Mouse (Mus musculus) urinary bladder, postnatal 14 days (tissue): ENCODE results near the gene Nrip3.
A peak's percentile ranks its signal among the peaks of the same experiment; 100 is the strongest.

ENCODE experiments used
- DNase-seq: peaks from one replicate; pipeline ENCODE4 v3.0.0; 2021; ENCODE audit warnings: low spot score

Nrip3 gene

DNA sequence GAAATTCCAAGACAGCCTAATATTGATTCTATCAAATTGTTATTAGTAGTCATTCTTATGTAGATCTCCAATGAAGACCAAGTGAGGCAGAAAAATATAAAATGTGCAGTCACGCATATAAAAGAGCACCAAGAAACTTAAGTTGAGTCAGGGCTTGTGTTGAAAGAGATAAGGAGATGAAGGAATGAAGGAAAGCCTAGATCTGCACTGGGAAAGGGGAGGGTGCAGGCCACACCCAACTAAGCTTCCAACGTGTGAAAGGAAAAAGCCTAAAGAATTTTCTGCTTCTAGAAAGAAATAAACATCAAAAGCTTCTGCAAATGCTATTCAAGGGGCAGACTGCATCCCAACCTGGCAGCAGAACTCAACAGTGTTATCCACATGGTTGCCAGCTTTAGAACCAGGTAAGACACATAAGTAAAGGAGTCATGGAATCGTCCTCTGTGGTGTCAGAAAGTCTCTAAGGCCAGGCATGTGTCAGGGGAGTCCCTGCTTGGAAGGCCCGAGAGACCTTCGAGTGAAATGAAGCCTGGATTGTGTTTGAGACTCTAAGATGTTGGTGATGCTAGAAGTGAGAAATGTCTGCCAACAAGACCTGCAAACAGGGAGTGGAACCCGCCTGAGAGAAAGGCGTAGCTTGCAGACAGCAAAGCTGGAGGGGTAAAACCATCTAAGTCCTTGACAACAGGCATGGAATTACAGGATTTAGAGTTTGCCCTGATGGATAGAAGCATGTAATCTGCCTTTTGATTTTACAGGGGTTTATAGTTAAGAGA, 14.1 kb downstream of the Nrip3 start:
- DNase-seq, result no peak

DNA sequence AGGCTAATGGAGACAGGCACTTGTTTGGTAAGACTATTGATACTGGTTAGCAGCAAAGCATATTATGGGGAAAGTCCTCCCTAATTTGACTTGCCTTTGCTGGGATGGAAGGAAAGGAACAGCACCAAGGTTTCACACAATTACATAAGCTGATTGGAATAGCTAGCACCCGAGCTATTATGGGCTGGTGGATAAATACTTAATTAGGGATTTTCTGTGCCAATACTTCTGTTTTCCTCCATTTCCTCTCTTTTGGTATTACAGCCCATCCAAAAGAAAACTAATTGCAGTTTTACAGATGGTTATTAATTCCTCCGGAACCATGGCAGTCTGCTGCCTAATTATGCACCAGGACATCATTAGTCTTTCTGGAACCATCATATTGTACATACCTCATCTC, 17.8 kb downstream of the Nrip3 start:
- DNase-seq, result no peak

- DNase-seq, result no peak
Observed at GRCm38 (mm10) chr7:109756291-109756690, 25.5 kb downstream of the Nrip3 start.

- no peak for DNase-seq
Observed at GRCm38 (mm10) chr7:109754034-109754433, 27.8 kb downstream of the Nrip3 start.

DNA sequence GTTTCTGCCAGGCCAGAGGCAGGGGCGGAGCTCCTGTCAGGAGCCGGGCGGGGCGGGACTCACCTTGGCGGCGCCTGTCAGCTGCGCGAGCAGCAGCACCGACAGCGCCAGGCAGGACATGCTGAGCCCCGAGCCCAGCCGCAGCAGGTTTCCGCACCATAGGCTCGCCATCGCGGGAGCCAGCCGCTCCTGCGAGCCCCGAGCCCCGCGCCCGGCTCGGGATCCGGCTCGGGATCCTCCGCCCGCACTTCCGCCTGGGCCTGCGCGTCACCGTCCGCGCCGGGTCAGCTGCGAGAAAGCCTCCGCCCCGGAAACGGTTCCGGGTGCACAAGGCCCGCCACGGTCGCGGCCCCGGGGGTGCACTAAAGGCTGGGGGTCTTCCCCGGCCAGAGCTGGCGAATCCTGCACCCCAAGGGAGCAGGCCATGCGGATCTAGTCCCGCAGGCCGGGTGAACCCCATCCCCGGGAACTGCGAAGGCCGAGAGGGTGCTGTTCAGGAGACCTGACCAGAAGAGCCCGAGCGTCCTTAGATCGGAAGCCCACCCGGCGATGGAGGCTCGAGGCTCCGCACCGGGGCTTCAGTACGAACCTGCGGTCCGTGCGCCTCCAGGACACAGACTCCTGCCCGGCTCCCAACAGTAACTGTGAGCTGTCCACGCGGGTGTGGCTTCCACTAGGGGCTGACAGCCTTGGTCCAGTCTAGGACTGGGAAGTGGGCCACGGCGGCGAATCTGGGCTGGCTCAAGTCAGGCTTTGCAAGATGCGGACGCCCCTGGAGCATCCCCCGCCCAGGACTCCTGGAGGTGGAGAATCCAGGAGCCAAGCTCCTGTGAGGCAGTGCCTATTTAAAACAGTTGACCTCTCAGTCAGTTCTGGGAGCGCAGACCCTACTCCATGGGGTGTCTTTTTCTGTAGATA, 29.6 kb downstream of the Nrip3 start, which contains the start of gene Tmem9b:
Gene Tmem9b (minus strand): TSS at position 868 of the 918 bp plus-strand sequence.
- DNase-seq, result peak; percentile 81

- DNase-seq, result no peak
Observed at GRCm38 (mm10) chr7:109751427-109752007, 30.3 kb downstream of the Nrip3 start.

DNA sequence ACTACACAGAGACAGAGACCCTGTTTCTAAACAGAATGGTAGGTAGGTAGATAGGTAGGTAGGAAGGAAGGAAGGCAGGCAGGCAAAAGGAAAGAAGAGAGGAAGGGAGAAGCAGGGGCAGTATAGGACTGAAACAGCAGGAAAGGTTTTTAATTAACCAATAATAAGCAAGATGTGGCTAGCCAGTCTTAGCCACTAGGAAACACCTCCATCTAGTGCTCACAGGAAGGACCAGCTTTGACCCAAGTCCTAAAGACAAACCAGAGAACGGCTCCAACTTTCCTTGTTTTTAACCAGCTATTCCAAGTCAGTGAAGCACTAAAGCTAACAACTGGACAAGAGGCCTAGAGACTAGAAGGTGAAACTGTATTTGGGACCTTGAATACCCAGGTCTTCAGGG, 34.1 kb downstream of the Nrip3 start:
- no peak for DNase-seq

DNA sequence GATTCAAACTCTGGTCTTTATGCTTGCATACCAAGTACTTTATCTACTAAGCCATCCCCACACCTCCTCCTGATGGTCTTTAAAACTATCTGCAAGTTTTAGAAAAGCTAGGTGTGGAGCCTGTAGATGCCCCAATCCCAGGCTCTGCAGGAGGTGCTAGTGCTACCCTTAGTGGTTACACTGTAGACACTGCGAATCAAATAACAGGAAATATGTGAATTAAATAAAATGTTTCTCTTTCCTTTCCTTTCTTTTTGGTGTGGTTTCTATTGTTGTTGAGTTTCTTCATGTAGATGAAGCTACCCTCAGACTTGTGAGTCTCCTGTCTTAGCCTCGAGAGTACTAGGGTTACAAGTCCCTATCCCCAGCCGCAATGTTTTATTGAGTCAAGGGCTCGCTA, 40.1 kb downstream of the Nrip3 start:
- no peak for DNase-seq

DNA sequence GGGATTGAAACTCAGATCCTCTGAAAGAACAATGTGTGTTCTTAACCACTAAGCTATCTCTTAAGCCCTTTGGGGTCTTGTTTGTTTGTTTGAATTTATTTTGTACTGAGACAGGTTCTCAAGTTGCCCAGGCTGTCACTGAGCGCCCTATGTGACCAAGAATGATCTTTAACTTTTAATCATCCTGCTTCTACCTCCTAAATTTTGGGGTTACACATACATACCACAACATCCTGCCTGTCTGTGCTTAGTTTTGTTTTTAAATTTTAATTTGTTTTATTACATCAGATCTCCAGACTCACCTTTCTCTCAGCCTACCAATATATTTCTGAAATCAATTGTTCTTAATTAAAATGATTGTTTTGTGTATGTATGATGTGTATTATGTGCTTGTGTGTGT, 40.8 kb downstream of the Nrip3 start:
- no peak for DNase-seq

DNA sequence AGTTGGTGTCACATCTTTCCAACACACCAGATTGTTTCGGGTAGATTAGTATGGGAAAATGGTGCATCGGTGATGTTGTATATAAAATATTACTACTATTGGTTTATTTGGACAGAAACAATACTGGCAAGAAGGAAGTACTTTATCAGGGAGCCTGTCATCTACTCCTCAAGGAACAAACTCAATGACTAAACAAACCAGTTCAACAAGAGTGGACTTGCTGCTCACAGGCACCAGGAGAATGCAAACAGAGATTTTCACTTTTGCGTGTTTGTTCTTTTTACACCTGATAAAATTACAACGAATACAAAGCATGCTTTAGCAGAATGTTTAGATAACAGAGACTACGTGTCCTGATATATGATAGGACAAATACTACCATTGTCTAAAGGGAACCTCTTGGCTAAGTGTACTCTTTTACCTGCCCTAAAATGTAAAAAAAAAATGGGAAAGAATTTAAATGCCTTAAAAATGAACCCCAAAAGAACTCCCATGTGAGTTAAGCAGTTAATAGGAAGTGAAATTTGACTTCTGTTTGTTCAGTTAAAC, 41.9 kb downstream of the Nrip3 start:
- no peak for DNase-seq

- no peak for DNase-seq
Observed at GRCm38 (mm10) chr7:109734806-109735205, 47.0 kb downstream of the Nrip3 start.

GRCm38 (mm10) chr7:109731626-109732025, 50.2 kb downstream of the Nrip3 start, which contains the start of gene Ascl3:
Gene Ascl3, minus strand, starts transcription at chr7:109731726.
- DNase-seq, result no peak

DNA sequence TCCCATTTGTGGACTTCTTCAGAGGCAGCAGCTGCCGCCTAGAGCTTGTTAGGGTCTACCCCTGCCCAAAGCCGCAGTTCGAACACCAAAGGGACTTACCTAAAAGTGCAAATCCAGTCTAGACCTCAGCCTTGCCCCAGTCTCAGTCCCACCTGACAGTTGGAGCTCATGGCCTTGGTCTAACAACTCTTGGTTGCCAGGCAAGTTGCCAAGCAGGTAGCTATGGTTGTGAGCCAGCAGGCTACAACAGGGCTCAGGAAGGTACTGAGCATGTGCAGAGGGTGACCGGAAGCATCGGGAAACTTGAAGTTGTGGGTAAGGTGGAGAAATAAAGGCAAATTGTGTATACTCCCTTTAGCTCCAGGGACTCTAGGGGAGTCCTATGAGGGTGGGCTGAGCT, 58.1 kb downstream of the Nrip3 start, which contains the start of gene BC051019:
Gene BC051019 (minus strand): TSS at position 154 of the 400 bp plus-strand sequence.
- DNase-seq, result no peak

DNA sequence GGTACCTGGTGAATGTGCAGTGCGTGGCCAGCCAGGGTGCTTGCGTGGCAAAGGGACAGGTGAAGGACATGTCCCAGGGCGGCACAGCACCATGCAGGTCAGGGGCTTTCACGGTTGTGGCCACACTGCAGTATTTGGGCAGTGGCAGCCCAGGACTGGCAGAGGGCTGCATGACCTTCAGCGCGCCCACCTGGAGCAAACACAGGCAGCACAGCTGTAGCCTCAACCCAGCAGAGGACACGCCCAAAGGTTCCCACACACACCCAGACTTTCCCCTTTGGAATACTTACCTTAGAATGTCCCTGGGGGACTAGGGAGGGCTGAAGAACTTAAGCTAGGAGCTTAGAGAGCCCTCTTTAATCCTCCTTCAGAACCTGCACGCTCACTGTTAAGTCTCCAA, 58.7 kb downstream of the Nrip3 start:
- no peak for DNase-seq

DNA sequence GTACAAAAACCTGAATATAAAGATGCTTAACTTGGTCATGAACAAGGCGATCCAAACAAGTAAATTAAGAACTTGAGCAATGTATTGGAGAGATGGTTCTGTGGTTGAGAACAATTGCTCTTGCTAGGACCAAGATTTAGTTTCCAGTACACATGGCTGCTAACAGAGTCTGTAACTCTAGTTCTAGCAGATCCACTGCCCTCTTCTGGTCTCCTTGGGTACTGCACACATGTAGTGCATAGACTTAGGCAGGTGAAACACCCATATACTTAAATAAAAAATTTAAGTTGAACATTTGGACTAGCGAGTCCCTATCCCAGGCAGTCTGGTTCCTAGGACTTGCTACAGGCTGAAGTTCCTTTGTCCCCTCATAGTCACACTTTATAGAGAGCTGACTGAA, 59.2 kb downstream of the Nrip3 start:
- DNase-seq, result no peak

GRCm38 (mm10) chr7:109719286-109719685, 62.5 kb downstream of the Nrip3 start:
- DNase-seq, result peak; percentile 41

DNA sequence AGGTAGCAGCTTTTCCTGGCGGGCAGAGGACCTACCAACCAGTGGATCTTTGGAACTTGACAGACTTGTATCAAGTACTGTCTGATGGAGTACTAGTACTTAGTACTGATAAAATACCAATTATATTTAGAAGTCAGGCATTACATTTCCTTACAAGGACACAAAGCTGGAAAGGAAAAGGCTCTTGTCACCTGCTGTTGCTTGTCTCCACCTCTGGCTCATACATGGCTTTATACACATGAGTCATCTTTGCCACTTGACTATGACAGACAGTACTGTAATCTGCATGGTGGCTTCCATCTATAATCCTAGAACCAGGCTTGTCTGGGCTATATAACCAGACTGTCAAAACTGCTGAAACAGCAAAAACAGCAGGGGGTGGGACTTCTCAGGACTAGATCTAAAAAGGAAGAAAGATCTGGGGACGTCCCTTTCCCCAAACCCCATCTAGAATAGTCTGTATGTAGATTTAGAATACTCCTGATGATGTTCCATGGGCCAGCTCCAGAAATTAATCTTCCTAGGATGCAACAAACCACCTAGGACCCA, 68.3 kb downstream of the Nrip3 start:
- no peak for DNase-seq

- DNase-seq, result no peak
Observed at GRCm38 (mm10) chr7:109712198-109712597, 69.6 kb downstream of the Nrip3 start.

DNA sequence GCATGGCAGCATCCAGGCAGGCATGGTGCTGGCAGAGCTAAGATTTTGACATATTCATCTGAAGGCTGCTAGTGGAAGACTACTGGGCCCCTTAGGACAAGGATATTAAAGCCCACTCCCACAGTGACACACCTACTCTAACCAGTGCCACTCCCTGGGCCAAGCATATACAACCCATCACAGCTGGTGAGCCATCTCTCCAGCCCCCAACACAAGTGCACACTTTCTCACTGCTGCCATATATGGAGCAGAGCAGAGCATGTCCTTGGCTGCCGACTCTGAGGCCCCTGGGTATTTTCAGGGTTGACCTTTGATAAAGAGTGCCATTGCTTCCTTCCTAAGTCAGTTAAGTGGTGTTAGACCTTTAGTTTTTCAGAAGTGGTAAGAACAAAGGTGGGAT, 71.8 kb downstream of the Nrip3 start:
- DNase-seq, result no peak

DNA sequence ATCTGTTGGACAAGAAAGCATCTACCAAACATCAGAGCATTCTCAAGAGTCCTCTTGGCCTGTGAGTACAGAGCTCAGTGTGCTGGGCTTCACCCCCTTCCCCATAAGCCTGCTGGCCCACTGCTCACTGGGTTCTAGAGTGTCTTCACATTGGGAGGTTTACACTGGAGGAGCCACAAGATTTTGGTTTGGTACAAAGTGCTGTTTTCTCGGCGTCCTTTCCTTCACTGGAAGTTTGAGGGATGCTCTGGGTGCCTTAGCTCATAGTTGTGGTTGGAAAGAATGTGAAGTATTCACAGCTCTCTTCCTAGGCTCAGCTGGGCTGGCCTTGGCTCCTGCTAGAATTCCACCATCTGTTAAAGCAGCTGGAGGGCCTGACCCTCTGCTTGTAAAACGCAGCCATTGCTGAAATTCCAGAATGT, 72.9 kb downstream of the Nrip3 start:
- DNase-seq, result peak; percentile 58
